Mouse (Mus musculus) bone marrow, adult 2 months (tissue): ENCODE measurements around the gene Rnf208.

Experiments
- CTCF ChIP-seq: fragments of 200-500 bp; IDR thresholded peaks from 2 replicates; pipeline ENCODE4 v1.5.1; 2011; ENCODE audit warnings: low read length, control low read depth; ENCODE audit not compliant: control insufficient read depth, insufficient read depth
- POLR2A ChIP-seq: fragments of 200-500 bp; IDR thresholded peaks from 2 replicates; pipeline ENCODE4 v1.6.1; 2011; ENCODE audit warnings: low read depth, mild to moderate bottlenecking, control low read depth, low read length, borderline replicate concordance; ENCODE audit not compliant: control insufficient read depth

DNA sequence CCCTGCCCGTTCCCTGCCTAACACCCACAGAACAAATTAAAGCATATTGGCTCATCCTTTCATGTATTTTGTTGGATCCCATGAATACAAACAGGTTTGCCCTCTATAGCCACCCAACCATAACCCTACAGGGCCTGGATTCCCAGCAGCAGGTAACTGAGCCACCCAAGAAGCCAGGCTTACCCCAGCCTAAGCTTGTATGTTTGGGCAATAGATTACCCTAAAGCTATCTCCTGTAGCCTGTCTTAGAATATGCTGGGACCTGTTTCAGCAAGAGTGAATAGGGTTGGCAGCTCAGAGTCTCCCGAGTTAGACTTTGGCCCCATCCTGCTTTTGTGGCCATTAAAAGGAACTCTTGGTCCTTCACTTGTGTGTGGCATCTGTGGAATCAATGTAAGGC lies 43.5 kb downstream of the Rnf208 start:
- no peak for TF ChIP-seq CTCF
- TF ChIP-seq POLR2A, result no peak
